Mouse (Mus musculus) heart, embryonic 12.5 days (tissue): Measurements from ENCODE around the gene Cxcl2. TPM values are rescaled to one million over a fixed set of nuclear protein-coding genes. Genes with fewer than 3 reads are reported as not detected.

ENCODE experiments used
- ATAC-seq: fragments of 200-750 bp; cut with Nextera tagmentation; 2 replicates; pipeline ENCODE4 v1.8.0; 2017; ENCODE audit warnings: moderate TSS enrichment, moderate library complexity; ENCODE audit not compliant: insufficient number of reproducible peaks, low FRiP score
- H3K27ac ChIP-seq: fragments of 300-500 bp; sonication (generic); 2 replicates; pipeline ENCODE4 v1.5.1; 2016; ENCODE audit warnings: mild to moderate bottlenecking, moderate library complexity; ENCODE audit not compliant: poor library complexity, severe bottlenecking
- H3K27me3 ChIP-seq: fragments of 300-500 bp; sonication (generic); replicated peaks from 2 replicates; pipeline ENCODE4 v1.6.1; 2016; ENCODE audit warnings: mild to moderate bottlenecking, moderate library complexity
- H3K36me3 ChIP-seq: fragments of 300-500 bp; sonication (generic); 2 replicates; pipeline ENCODE4 v1.6.1; 2016; ENCODE audit warnings: mild to moderate bottlenecking, moderate library complexity
- H3K4me1 ChIP-seq: fragments of 300-500 bp; sonication (generic); replicated peaks from 2 replicates; pipeline ENCODE4 v1.6.1; 2016; ENCODE audit warnings: mild to moderate bottlenecking
- H3K4me2 ChIP-seq: fragments of 300-500 bp; sonication (generic); 2 replicates; pipeline ENCODE4 v1.6.1; 2016; ENCODE audit warnings: mild to moderate bottlenecking, moderate library complexity
- H3K4me3 ChIP-seq: fragments of 300-500 bp; sonication (generic); 2 replicates; pipeline ENCODE4 v1.5.1; 2016; ENCODE audit warnings: mild to moderate bottlenecking
- H3K9ac ChIP-seq: fragments of 300-500 bp; sonication (generic); 2 replicates; pipeline ENCODE4 v1.6.1; 2016; ENCODE audit warnings: mild to moderate bottlenecking, moderate library complexity
- H3K9me3 ChIP-seq: fragments of 300-500 bp; sonication (generic); replicated peaks from 2 replicates; pipeline ENCODE4 v1.6.1; 2016; ENCODE audit warnings: mild to moderate bottlenecking, moderate library complexity
- WGBS: fragments of 180-500 bp; shearing (Covaris S2); methylation state at CpG from one replicate; pipeline ENCODE4 v1.1.7; 2016; 5-methylcytosine and 5-hydroxymethylcytosine counted together
- polyA plus RNA-seq: library from polyadenylated mRNA; unstranded; fragments of >200 nt; fragmentation: Nextera tagmentation; extraction: Ambion mirVana; gene quantifications from 2 replicates; pipeline ENCODE4 v1.2.1, GENCODE M21; 2016

Cxcl2 gene
- polyA plus RNA-seq, 1 experiment from 2014 or later = not detected

GRCm38 (mm10) chr5:90897429-90897828, 6.2 kb upstream of the Cxcl2 start:
- WGBS = 62% methylated on average over 3 of the region's 3 CpGs
- no peak overlapping the region for H3K4me2 ChIP-seq
- no peaks in the 10 kb centered on the region for H3K36me3 ChIP-seq
- H3K9me3 ChIP-seq = no peaks in the 10 kb centered on the region
- H3K9ac ChIP-seq = no peak overlapping the region
- H3K27ac ChIP-seq = no peak overlapping the region
- no peak for ATAC-seq
- no peak overlapping the region for H3K4me3 ChIP-seq
- peaks cover 4% of the 10 kb centered on the region; the same call in 1 of the 2 replicates for H3K27me3 ChIP-seq
- H3K4me1 ChIP-seq = no peaks in the 10 kb centered on the region; the same call in 1 of the 2 replicates

GRCm38 (mm10) chr5:90899308-90899707, 4.4 kb upstream of the Cxcl2 start:
- no peak for ATAC-seq
- 70% methylated on average over 5 of the region's 5 CpGs for WGBS
- no peaks in the 10 kb centered on the region for H3K9me3 ChIP-seq
- no peaks in the 10 kb centered on the region for H3K36me3 ChIP-seq
- no peak overlapping the region for H3K9ac ChIP-seq
- peaks cover 8% of the 10 kb centered on the region for H3K4me1 ChIP-seq
- peaks cover 15% of the 10 kb centered on the region for H3K27me3 ChIP-seq
- no peak overlapping the region for H3K4me3 ChIP-seq
- H3K27ac ChIP-seq = no peak overlapping the region
- H3K4me2 ChIP-seq = no peak overlapping the region

- 54% methylated on average over 7 of the region's 7 CpGs for whole genome bisulfite sequencing
- no peak overlapping the region for H3K27ac ChIP-seq
- H3K4me2 ChIP-seq = no peak overlapping the region
- no peak overlapping the region for H3K4me3 ChIP-seq
- H3K9ac ChIP-seq = no peak overlapping the region
- no peaks in the 10 kb centered on the region for H3K9me3 ChIP-seq
- H3K4me1 ChIP-seq = peaks cover 8% of the 10 kb centered on the region
- peaks cover 20% of the 10 kb centered on the region for H3K27me3 ChIP-seq
- no peak for ATAC-seq
- no peaks in the 10 kb centered on the region for H3K36me3 ChIP-seq
Observed at GRCm38 (mm10) chr5:90900147-90900546, 3.5 kb upstream of the Cxcl2 start.

- Histone ChIP-seq H3K27ac (no peak overlapping the region), H3K9me3 (no peaks in the 10 kb centered on the region), H3K4me2 (no peak overlapping the region), H3K9ac (no peak overlapping the region), H3K4me3 (no peak overlapping the region), H3K36me3 (no peaks in the 10 kb centered on the region), H3K4me1 (peaks cover 8% of the 10 kb centered on the region), H3K27me3 (peaks cover 21% of the 10 kb centered on the region)
- 73% methylated on average over 7 of the region's 7 CpGs for WGBS
- ATAC-seq = no peak
Observed at GRCm38 (mm10) chr5:90900688-90901087, 3.0 kb upstream of the Cxcl2 start.

GRCm38 (mm10) chr5:90902380-90903260, 1.1 kb upstream of the Cxcl2 start:
- ATAC-seq = no peak
- no peaks in the 10 kb centered on the region for H3K9me3 ChIP-seq
- no peak overlapping the region for H3K9ac ChIP-seq
- peak overlapping the region; percentile 37 for H3K4me3 ChIP-seq
- peaks cover 8% of the 10 kb centered on the region for H3K4me1 ChIP-seq
- no peak overlapping the region for H3K27ac ChIP-seq
- H3K27me3 ChIP-seq = peaks cover 26% of the 10 kb centered on the region
- H3K4me2 ChIP-seq = peak overlapping the region; percentile 80
- no peaks in the 10 kb centered on the region for H3K36me3 ChIP-seq
- WGBS = 12% methylated on average over 10 of the region's 10 CpGs

- H3K36me3 ChIP-seq = no peaks in the 10 kb centered on the region
- no peak for ATAC-seq
- H3K4me2 ChIP-seq = no peak overlapping the region
- no peak overlapping the region for H3K9ac ChIP-seq
- H3K4me3 ChIP-seq = no peak overlapping the region
- H3K27me3 ChIP-seq = peaks cover 21% of the 10 kb centered on the region
- no peaks in the 10 kb centered on the region; the same call in 1 of the 2 replicates for H3K4me1 ChIP-seq
- WGBS = 4% methylated on average over 2 of the region's 2 CpGs
- no peak overlapping the region for H3K27ac ChIP-seq
- no peaks in the 10 kb centered on the region for H3K9me3 ChIP-seq
Observed at GRCm38 (mm10) chr5:90908983-90909382, 5.3 kb downstream of the Cxcl2 start.

- WGBS = 77% methylated on average over 2 of the region's 2 CpGs
- Histone ChIP-seq H3K9me3 (no peaks in the 10 kb centered on the region), H3K4me2 (no peak overlapping the region), H3K4me3 (no peak overlapping the region), H3K36me3 (no peaks in the 10 kb centered on the region), H3K4me1 (no peaks in the 10 kb centered on the region), H3K27ac (no peak overlapping the region), H3K27me3 (no peaks in the 10 kb centered on the region), H3K9ac (no peak overlapping the region)
- ATAC-seq = no peak
Observed at GRCm38 (mm10) chr5:90919495-90919894, 15.8 kb downstream of the Cxcl2 start.

GRCm38 (mm10) chr5:90922958-90923357, 19.3 kb downstream of the Cxcl2 start:
- 86% methylated on average over 4 of the region's 4 CpGs for WGBS
- no peak overlapping the region for H3K27ac ChIP-seq
- no peak overlapping the region for H3K4me3 ChIP-seq

GRCm38 (mm10) chr5:90930546-90930945, 26.9 kb downstream of the Cxcl2 start:
- WGBS = 56% methylated on average over 2 of the region's 2 CpGs

More at GRCm38 (mm10) chr5:90922958-90923357, 19.3 kb downstream of the Cxcl2 start:
- ATAC-seq = no peak
- Histone ChIP-seq H3K4me1 (no peaks in the 10 kb centered on the region), H3K27me3 (no peaks in the 10 kb centered on the region), H3K36me3 (no peaks in the 10 kb centered on the region), H3K4me2 (no peak overlapping the region), H3K9ac (no peak overlapping the region), H3K9me3 (no peaks in the 10 kb centered on the region)

GRCm38 (mm10) chr5:90930971-90931851, 27.5 kb downstream of the Cxcl2 start, which contains the start of gene Mthfd2l:
Mthfd2l (plus strand) TSS chr5:90931117.
- peaks cover 15% of the 10 kb centered on the region for H3K36me3 ChIP-seq
- H3K27me3 ChIP-seq = no peaks in the 10 kb centered on the region
- peak within 1 kb of the TSS; percentile 96 for H3K27ac ChIP-seq
- H3K4me2 ChIP-seq = peak within 1 kb of the TSS; percentile 70
- peak within 1 kb of the TSS; percentile 99 for H3K9ac ChIP-seq
- ATAC-seq = peak; percentile 98
- peak within 1 kb of the TSS; percentile 89 for H3K4me3 ChIP-seq
- WGBS = under 1% methylated on average over 79 of the region's 79 CpGs
- H3K4me1 ChIP-seq = peaks cover 10% of the 10 kb centered on the region
- H3K9me3 ChIP-seq = no peaks in the 10 kb centered on the region

More at GRCm38 (mm10) chr5:90930546-90930945, 26.9 kb downstream of the Cxcl2 start:
- Histone ChIP-seq H3K4me1 (peaks cover 10% of the 10 kb centered on the region), H3K4me3 (peak overlapping the region; percentile 89), H3K9me3 (no peaks in the 10 kb centered on the region), H3K27ac (peak overlapping the region; percentile 96), H3K27me3 (no peaks in the 10 kb centered on the region), H3K36me3 (peaks cover 15% of the 10 kb centered on the region), H3K9ac (peak overlapping the region; percentile 99), H3K4me2 (peak overlapping the region; percentile 70)
- ATAC-seq = no peak; the same call in 1 of the 2 replicates

- Histone ChIP-seq H3K9me3 (no peaks in the 10 kb centered on the region), H3K4me3 (peak overlapping the region; percentile 89), H3K9ac (peak overlapping the region; percentile 99), H3K36me3 (peaks cover 15% of the 10 kb centered on the region), H3K27ac (peak overlapping the region; percentile 96), H3K27me3 (no peaks in the 10 kb centered on the region), H3K4me1 (peaks cover 10% of the 10 kb centered on the region), H3K4me2 (peak overlapping the region; percentile 70)
- ATAC-seq = no peak
- 7% methylated on average over 6 of the region's 6 CpGs for WGBS
Observed at GRCm38 (mm10) chr5:90931911-90932310, 28.2 kb downstream of the Cxcl2 start.
